Mouse (Mus musculus) kidney, embryonic 15.5 days (tissue): ENCODE results near the gene Llph. TPM values are rescaled to one million over a fixed set of nuclear protein-coding genes. Genes with fewer than 3 reads are reported as not detected.

Source experiments
- polyA plus RNA-seq: library from polyadenylated mRNA; unstranded; fragments of >200 nt; fragmentation: Nextera tagmentation; extraction: Ambion mirVana; gene quantifications from 2 replicates; pipeline ENCODE4 v1.2.1, GENCODE M21; 2015

Llph gene
- polyA plus RNA-seq, 1 experiment from 2014 or later, result 56.8 TPM

Other genes starting within 250 kb of the Llph start
- 4.9 and 5.5 TPM in 2 replicates for gene Helb, start 114.1 kb upstream of the Llph start, polyA plus RNA-seq
- 151 and 159 TPM in 2 replicates for gene Tmbim4, start 25.5 kb upstream of the Llph start, polyA plus RNA-seq
- gene Irak3, start 24.9 kb upstream of the Llph start, polyA plus RNA-seq, result 1.3 and 1.5 TPM in 2 replicates
- gene Hmga2, start 249.4 kb downstream of the Llph start, polyA plus RNA-seq, result 28.3 and 30.3 TPM in 2 replicates